Mouse (Mus musculus) MEL (cell line): ENCODE results near the gene Mrtfa. TPM values are rescaled to one million over a fixed set of nuclear protein-coding genes. Genes with fewer than 3 reads are reported as not detected.

Experiments
- DNase-seq: peaks from one replicate; pipeline ENCODE4 v3.0.0; 2011; ENCODE audit warnings: low read depth, low spot score
- H3K27ac ChIP-seq: 2 replicates; pipeline ENCODE4 v1.5.1; 2012; ENCODE audit warnings: low read depth, mild to moderate bottlenecking, control low read depth, low read length, moderate library complexity; ENCODE audit not compliant: control insufficient read depth
- H3K27me3 ChIP-seq, 2 experiments: fragments of 150-350 bp in 1 of 2; sonication (generic) in 1 of 2; 2 replicates each; pipeline ENCODE4 v1.6.1; 2012; ENCODE audit warnings: low read length in 2 of 2, mild to moderate bottlenecking in 2 of 2, improper control_type of control experiment in 1 of 2, moderate library complexity in 1 of 2; ENCODE audit not compliant: insufficient read depth in 2 of 2, control insufficient read depth in 1 of 2
- H3K36me3 ChIP-seq, 2 experiments: 2 replicates each; pipeline ENCODE4 v1.6.1; 2012 to 2014; ENCODE audit warnings: low read length in 2 of 2, improper control_type of control experiment in 1 of 2, inconsistent platforms in 1 of 2, mild to moderate bottlenecking in 1 of 2; ENCODE audit not compliant: insufficient read depth in 2 of 2, control insufficient read depth in 1 of 2
- H3K4me1 ChIP-seq, 2 experiments: fragments of 150-350 bp in 1 of 2; sonication (generic) in 1 of 2; 2 replicates each; pipeline ENCODE4 v1.6.1; 2012; ENCODE audit warnings: low read length in 2 of 2, improper control_type of control experiment in 1 of 2, mild to moderate bottlenecking in 1 of 2; ENCODE audit not compliant: insufficient read depth in 2 of 2, control insufficient read depth in 1 of 2
- H3K4me3 ChIP-seq, 2 experiments: fragments of 150-350 bp in 1 of 2; sonication (generic) in 1 of 2; 2 replicates each; pipeline ENCODE4 v1.5.1; 2012; ENCODE audit warnings: low read depth in 2 of 2, low read length in 2 of 2, mild to moderate bottlenecking in 2 of 2, moderate library complexity in 2 of 2, control low read depth in 1 of 2, improper control_type of control experiment in 1 of 2; ENCODE audit not compliant: control insufficient read depth in 1 of 2, insufficient read depth in 1 of 2
- H3K79me2 ChIP-seq: 2 replicates; pipeline ENCODE4 v1.6.1; 2012; ENCODE audit warnings: mild to moderate bottlenecking, low read length, moderate library complexity; ENCODE audit not compliant: control insufficient read depth, poor library complexity, insufficient read depth
- H3K9ac ChIP-seq: 2 replicates; pipeline ENCODE4 v1.6.1; 2012; ENCODE audit warnings: low read depth, mild to moderate bottlenecking, control low read depth, low read length, moderate library complexity; ENCODE audit not compliant: control insufficient read depth, poor library complexity, severe bottlenecking
- H3K9me3 ChIP-seq: fragments of 150-350 bp; sonication (generic); replicated peaks from 2 replicates; pipeline ENCODE4 v1.6.1; 2012; ENCODE audit warnings: mild to moderate bottlenecking, low read length, improper control_type of control experiment, moderate library complexity; ENCODE audit not compliant: insufficient read depth
- BHLHE40 ChIP-seq: IDR thresholded peaks from 2 replicates; pipeline ENCODE4 v1.6.1; 2012; ENCODE audit warnings: low read depth, mild to moderate bottlenecking, inconsistent platforms, low read length, improper control_type of control experiment, borderline replicate concordance
- CHD2 ChIP-seq: IDR thresholded peaks from 2 replicates; pipeline ENCODE4 v1.6.1; 2011; ENCODE audit warnings: low read length, improper control_type of control experiment
- CTCF ChIP-seq, 3 experiments: IDR thresholded peaks in 2 of 3; conservative IDR thresholded peaks in 1 of 3; 2 replicates each; pipeline ENCODE4 v1.5.1; 2011 to 2012; ENCODE audit warnings: low read length in 3 of 3, low read depth in 2 of 3, mild to moderate bottlenecking in 2 of 3, improper control_type of control experiment in 1 of 3, inconsistent platforms in 1 of 3, mixed read lengths in 1 of 3, moderate library complexity in 1 of 3; ENCODE audit not compliant: control insufficient read depth in 1 of 3, insufficient read depth in 1 of 3, poor library complexity in 1 of 3, severe bottlenecking in 1 of 3
- ELF1 ChIP-seq: IDR thresholded peaks from 2 replicates; pipeline ENCODE4 v1.6.1; 2014; ENCODE audit warnings: low read depth, mild to moderate bottlenecking, inconsistent platforms, low read length, improper control_type of control experiment, moderate library complexity
- EP300 ChIP-seq, 2 experiments: IDR thresholded peaks; 2 replicates each; pipeline ENCODE4 v1.6.1; 2011; ENCODE audit warnings: improper control_type of control experiment in 2 of 2, low read length in 2 of 2, low read depth in 1 of 2, mild to moderate bottlenecking in 1 of 2
- ETS1 ChIP-seq: IDR thresholded peaks from 2 replicates; pipeline ENCODE4 v1.6.1; 2012; ENCODE audit warnings: low read depth, mild to moderate bottlenecking, inconsistent platforms, low read length, improper control_type of control experiment, moderate library complexity
- GABPA ChIP-seq: IDR thresholded peaks from 2 replicates; pipeline ENCODE4 v1.6.1; 2012; ENCODE audit warnings: low read depth, mild to moderate bottlenecking, inconsistent platforms, low read length, improper control_type of control experiment, moderate library complexity
- GATA1 ChIP-seq: IDR thresholded peaks from 2 replicates; pipeline ENCODE4 v1.6.1; 2011; ENCODE audit warnings: low read depth, low read length, improper control_type of control experiment
- JUND ChIP-seq: IDR thresholded peaks from 2 replicates; pipeline ENCODE4 v1.6.1; 2011; ENCODE audit warnings: low read depth, mild to moderate bottlenecking, improper control_type of control experiment, low read length
- MAX ChIP-seq: IDR thresholded peaks from 2 replicates; pipeline ENCODE4 v1.6.1; 2011; ENCODE audit warnings: low read length, improper control_type of control experiment
- MAZ ChIP-seq: IDR thresholded peaks from 2 replicates; pipeline ENCODE4 v1.6.1; 2012; ENCODE audit warnings: low read depth, mild to moderate bottlenecking, inconsistent platforms, low read length, improper control_type of control experiment
- MEF2A ChIP-seq: IDR thresholded peaks from 2 replicates; pipeline ENCODE4 v1.6.1; 2014; ENCODE audit warnings: low read depth, mild to moderate bottlenecking, inconsistent platforms, low read length, improper control_type of control experiment; ENCODE audit not compliant: poor library complexity, insufficient replicate concordance, severe bottlenecking; ENCODE audit errors: extremely low read depth
- MXI1 ChIP-seq: IDR thresholded peaks from 2 replicates; pipeline ENCODE4 v1.6.1; 2011; ENCODE audit warnings: mild to moderate bottlenecking, low read depth, low read length, improper control_type of control experiment
- MYB ChIP-seq: IDR thresholded peaks from 2 replicates; pipeline ENCODE4 v1.6.1; 2011; ENCODE audit warnings: mild to moderate bottlenecking, low read depth, low read length, improper control_type of control experiment
- NRF1 ChIP-seq: IDR thresholded peaks from 2 replicates; pipeline ENCODE4 v1.6.1; 2014; ENCODE audit warnings: low read depth, mild to moderate bottlenecking, inconsistent platforms, low read length, improper control_type of control experiment, moderate library complexity; ENCODE audit not compliant: poor library complexity, insufficient read depth, severe bottlenecking
- POLR2AphosphoS2 ChIP-seq: IDR thresholded peaks from 2 replicates; pipeline ENCODE4 v1.6.1; 2011; ENCODE audit warnings: low read length, improper control_type of control experiment
- POLR2AphosphoS5 ChIP-seq: IDR thresholded peaks from 2 replicates; pipeline ENCODE4 v1.6.1; 2012; ENCODE audit warnings: low read depth, borderline replicate concordance, mild to moderate bottlenecking, inconsistent platforms, low read length, moderate library complexity, mixed read lengths
- RCOR1 ChIP-seq: IDR thresholded peaks from 2 replicates; pipeline ENCODE4 v1.6.1; 2012; ENCODE audit warnings: low read depth, mild to moderate bottlenecking, inconsistent platforms, low read length, improper control_type of control experiment
- SIN3A ChIP-seq: IDR thresholded peaks from 2 replicates; pipeline ENCODE4 v1.6.1; 2012; ENCODE audit warnings: low read length, improper control_type of control experiment, inconsistent platforms
- SMC3 ChIP-seq: IDR thresholded peaks from 2 replicates; pipeline ENCODE4 v1.6.1; 2011; ENCODE audit warnings: low read depth, low read length, improper control_type of control experiment
- UBTF ChIP-seq: IDR thresholded peaks from 2 replicates; pipeline ENCODE4 v1.6.1; 2012; ENCODE audit warnings: low read depth, mild to moderate bottlenecking, inconsistent platforms, low read length, improper control_type of control experiment, moderate library complexity, borderline replicate concordance; ENCODE audit not compliant: insufficient read depth
- USF1 ChIP-seq: IDR thresholded peaks from 2 replicates; pipeline ENCODE4 v1.6.1; 2014; ENCODE audit warnings: low read depth, mild to moderate bottlenecking, inconsistent platforms, low read length, improper control_type of control experiment, moderate library complexity
- USF2 ChIP-seq, 2 experiments: IDR thresholded peaks; 2 replicates each; pipeline ENCODE4 v1.6.1; 2011 to 2012; ENCODE audit warnings: improper control_type of control experiment in 2 of 2, low read length in 2 of 2, borderline replicate concordance in 1 of 2, inconsistent platforms in 1 of 2, low read depth in 1 of 2, mild to moderate bottlenecking in 1 of 2; ENCODE audit not compliant: insufficient read depth in 1 of 2
- ZKSCAN1 ChIP-seq: IDR thresholded peaks from 2 replicates; pipeline ENCODE4 v1.6.1; 2012; ENCODE audit warnings: low read depth, mild to moderate bottlenecking, inconsistent platforms, low read length, improper control_type of control experiment, moderate library complexity
- ZMIZ1 ChIP-seq: IDR thresholded peaks from 2 replicates; pipeline ENCODE4 v1.6.1; 2012; ENCODE audit warnings: low read depth, mild to moderate bottlenecking, inconsistent platforms, low read length, improper control_type of control experiment, moderate library complexity
- ZNF384 ChIP-seq: IDR thresholded peaks from 2 replicates; pipeline ENCODE4 v1.6.1; 2012; ENCODE audit warnings: low read depth, mild to moderate bottlenecking, inconsistent platforms, low read length, improper control_type of control experiment
- polyA plus RNA-seq, 2 experiments: library from polyadenylated mRNA; stranded (reverse) in 1 of 2; unstranded in 1 of 2; fragments of >175 nt in 1 of 2; fragments of >200 nt in 1 of 2; gene quantifications; 2 replicates each; pipeline versions ENCODE4 v1.2.1 to v1.2.4; 2012; ENCODE audit warnings: low replicate concordance in 2 of 2, low read depth in 1 of 2; ENCODE audit not compliant: insufficient read length in 2 of 2, insufficient read depth in 1 of 2, missing spikeins in 1 of 2
- total RNA-seq: library from RNA; depleted of rRNA; stranded (reverse); fragments of 300-350 nt; gene quantifications from 2 replicates; pipeline ENCODE4 v1.2.3, GENCODE M21; 2012

The Mrtfa gene
- total and polyA plus RNA-seq, 3 experiments: 2.6 to 11.9 TPM; not detected in 1

GRCm38 (mm10) chr15:81080405-81080804 lies 110.2 kb downstream of the Mrtfa start:
- H3K27ac ChIP-seq: no peak overlapping the region

GRCm38 (mm10) chr15:81079255-81079654 lies 111.3 kb downstream of the Mrtfa start:
- peaks cover 0 to 6% of the 10 kb centered on the region in 2 experiments; a peak in 2 of 4 replicates for H3K36me3 ChIP-seq
- H3K4me1 ChIP-seq: peaks cover 0 to 4% of the 10 kb centered on the region in 2 experiments; a peak in 1 of 4 replicates
- H3K9ac ChIP-seq: no peak overlapping the region
- H3K79me2 ChIP-seq: no peaks in the 10 kb centered on the region
- H3K9me3 ChIP-seq: no peaks in the 10 kb centered on the region
- TF ChIP-seq UBTF: no peak
- no peak for TF ChIP-seq ZMIZ1
- no peak for TF ChIP-seq EP300 (IDR thresholded peaks at IDR 0.05; ENCODE audit: low read depth in 1 of 2, low read length in 2 of 2)
- no peak for TF ChIP-seq CTCF (IDR thresholded peaks at IDR 0.05 in 2 of 3, conservative IDR thresholded peaks at IDR 0.05 in 1 of 3; ENCODE audit: control insufficient read depth in 1 of 3, insufficient read depth in 1 of 3, low read depth in 2 of 3, low read length in 3 of 3, poor library complexity in 1 of 3, severe bottlenecking in 1 of 3)
- TF ChIP-seq USF1: no peak
- no peak for TF ChIP-seq MXI1
- TF ChIP-seq RCOR1: no peak
- TF ChIP-seq ETS1: no peak
- TF ChIP-seq ZKSCAN1: no peak
- no peak for TF ChIP-seq MEF2A
- no peak for TF ChIP-seq GATA1
- TF ChIP-seq JUND: no peak
- no peak for TF ChIP-seq POLR2AphosphoS5
- TF ChIP-seq BHLHE40: no peak
- no peak for TF ChIP-seq POLR2AphosphoS2
- no peak for TF ChIP-seq CHD2
- no peak for TF ChIP-seq GABPA
- TF ChIP-seq MAX: no peak
- TF ChIP-seq SMC3: no peak
- no peak overlapping the region for H3K27ac ChIP-seq
- no peaks in the 10 kb centered on the region for H3K27me3 ChIP-seq
- no peak overlapping the region for H3K4me3 ChIP-seq
- DNase-seq: no peak

More at GRCm38 (mm10) chr15:81080405-81080804, 110.2 kb downstream of the Mrtfa start:
- H3K4me3 ChIP-seq: no peak overlapping the region
- no peaks in the 10 kb centered on the region for H3K9me3 ChIP-seq
- no peaks in the 10 kb centered on the region for H3K27me3 ChIP-seq
- no peaks in the 10 kb centered on the region for H3K4me1 ChIP-seq
- DNase-seq: no peak
- TF ChIP-seq MYB (no peak), USF2 (IDR thresholded peaks at IDR 0.05; ENCODE audit: borderline replicate concordance in 1 of 2, insufficient read depth in 1 of 2, low read depth in 1 of 2, low read length in 2 of 2) (no peak), NRF1 (no peak), UBTF (no peak), SIN3A (no peak), ZMIZ1 (no peak), ZNF384 (no peak), ELF1 (no peak), MAZ (no peak), SMC3 (no peak), MXI1 (no peak), POLR2AphosphoS5 (no peak), CTCF (IDR thresholded peaks at IDR 0.05 in 2 of 3, conservative IDR thresholded peaks at IDR 0.05 in 1 of 3; ENCODE audit: control insufficient read depth in 1 of 3, insufficient read depth in 1 of 3, low read depth in 2 of 3, low read length in 3 of 3, poor library complexity in 1 of 3, severe bottlenecking in 1 of 3) (no peak)
- H3K36me3 ChIP-seq: no peaks in the 10 kb centered on the region; a peak in 1 of 4 replicates
- no peaks in the 10 kb centered on the region for H3K79me2 ChIP-seq
- no peak overlapping the region for H3K9ac ChIP-seq
